ENCODE assay signal across 25 mouse cellular contexts in genomic region chr13:29593096-29593495, GRCm38 (mm10).
DNase-seq lines count a peak whose midpoint lies in the region; ATAC-seq lines count a peak whose summit lies in the region.
"Had no signal": no experiment of that assay in that cellular context is flagged by ENCODE, and none has a peak within 500 bp of the region (broad histone marks: within the 10 kb centered on the region; RNA-seq: fewer than 3 reads in every experiment).

No protein-coding gene starts in this region.

- 93% methylated on average over 3 of the region's 3 CpGs for WGBS in midbrain, embryonic 11.5 days
- WGBS in midbrain, embryonic 13.5 days = 95% methylated on average over 3 of the region's 3 CpGs
- WGBS in kidney, embryonic 16.5 days = 99% methylated on average over 3 of the region's 3 CpGs

- no peak overlapping the region for H3K4me3 ChIP-seq in midbrain, embryonic 11.5 days (ENCODE audit: low read depth, low read length)
- H3K4me3 ChIP-seq in midbrain, embryonic 13.5 days (replicated peaks) = no peak overlapping the region
- H3K4me3 ChIP-seq in kidney, embryonic 16.5 days (ENCODE audit: low read length) = no peak overlapping the region
- H3K4me3 ChIP-seq: embryonic facial prominence, embryonic 13.5 days; embryonic facial prominence, embryonic 15.5 days; erythroblast, embryonic 14.5 days; forebrain, embryonic 10.5 days; forebrain, embryonic 12.5 days had no signal

- no peak overlapping the region for H3K27ac ChIP-seq in midbrain, embryonic 11.5 days (ENCODE audit: low read depth, low read length)
- no peak overlapping the region for H3K27ac ChIP-seq in midbrain, embryonic 13.5 days
- no peak overlapping the region for H3K27ac ChIP-seq in kidney, embryonic 16.5 days (ENCODE audit: low read length)
- H3K27ac ChIP-seq: embryonic facial prominence, embryonic 13.5 days; embryonic facial prominence, embryonic 15.5 days; forebrain, embryonic 10.5 days; forebrain, embryonic 12.5 days had no signal

- H3K4me1 ChIP-seq in midbrain, embryonic 11.5 days (ENCODE audit: control insufficient read depth, insufficient read depth, low read length) = no peaks in the 10 kb centered on the region
- H3K4me1 ChIP-seq in midbrain, embryonic 13.5 days (replicated peaks) = peaks cover 4% of the 10 kb centered on the region
- H3K4me1 ChIP-seq in kidney, embryonic 16.5 days (ENCODE audit: insufficient read depth, low read length) = no peaks in the 10 kb centered on the region
- H3K4me1 ChIP-seq: embryonic facial prominence, embryonic 13.5 days; embryonic facial prominence, embryonic 15.5 days; forebrain, embryonic 10.5 days had no signal

- H3K9ac ChIP-seq in midbrain, embryonic 11.5 days (ENCODE audit: low read length) = no peak overlapping the region
- H3K9ac ChIP-seq in midbrain, embryonic 13.5 days (replicated peaks) = no peak overlapping the region
- no peak overlapping the region for H3K9ac ChIP-seq in kidney, embryonic 16.5 days (replicated peaks; ENCODE audit: low read length)
- H3K9ac ChIP-seq: embryonic facial prominence, embryonic 13.5 days; embryonic facial prominence, embryonic 15.5 days; forebrain, embryonic 12.5 days had no signal

- no peaks in the 10 kb centered on the region; the same call in none of the 2 replicates for H3K36me3 ChIP-seq in midbrain, embryonic 11.5 days (ENCODE audit: control insufficient read depth, insufficient read depth, low read length)
- H3K36me3 ChIP-seq in midbrain, embryonic 13.5 days = 0 out of 2 replicates have a peak, but pooled peaks cover 3% of the 10 kb centered on the region
- H3K36me3 ChIP-seq in kidney, embryonic 16.5 days (ENCODE audit: insufficient read depth, low read length) = peaks cover 7% of the 10 kb centered on the region

- H3K9me3 ChIP-seq in midbrain, embryonic 11.5 days (ENCODE audit: control insufficient read depth, low read length) = peaks cover 6% of the 10 kb centered on the region; the same call in 1 of the 2 replicates
- H3K9me3 ChIP-seq in midbrain, embryonic 13.5 days = peaks cover 7% of the 10 kb centered on the region
- H3K9me3 ChIP-seq in kidney, embryonic 16.5 days (ENCODE audit: low read length) = peaks cover 7% of the 10 kb centered on the region

- peak; percentile 66 for DNase-seq in midbrain, embryonic 11.5 days (ENCODE audit: low spot score, missing footprints)
- DNase-seq in R1 (ENCODE audit: low read depth, low spot score) = peak; percentile 83
- DNase-seq in embryo, embryonic 9.5 days (ENCODE audit: extremely low spot score) = no peak
- DNase-seq: adrenal gland, adult 8-10 months; adrenal gland, postnatal 14 days; adrenal gland, postnatal 36 days; B cell, adult 2 months; cerebellum, adult 11-12 months; cerebellum, adult 2 months; cerebellum, adult 9-10 months; cerebellum, postnatal 10 days; cerebellum, postnatal 25 days had no signal

- H3K27me3 ChIP-seq in midbrain, embryonic 11.5 days (ENCODE audit: control insufficient read depth, insufficient read depth, low read length) = no peaks in the 10 kb centered on the region
- no peaks in the 10 kb centered on the region for H3K27me3 ChIP-seq in midbrain, embryonic 13.5 days
- H3K27me3 ChIP-seq in kidney, embryonic 16.5 days (ENCODE audit: insufficient read depth, low read length) = no peaks in the 10 kb centered on the region
- H3K27me3 ChIP-seq: CH12.LX; embryonic facial prominence, embryonic 13.5 days; embryonic facial prominence, embryonic 15.5 days; forebrain, embryonic 12.5 days; Patski had no signal

- ATAC-seq in midbrain, embryonic 11.5 days (ENCODE audit: low FRiP score) = no peak
- no peak for ATAC-seq in midbrain, embryonic 13.5 days
- no peak for ATAC-seq in kidney, embryonic 16.5 days (ENCODE audit: low FRiP score, low TSS enrichment)
- ATAC-seq: activated CD4-positive, CD25-positive, alpha-beta regulatory T cell, adult 4 months; CD4-positive, CD25-positive, alpha-beta regulatory T cell, adult 4 months; forebrain, embryonic 14.5 days; forebrain, embryonic 16.5 days; Patski had no signal

- H3K4me2 ChIP-seq in midbrain, embryonic 11.5 days = no peak overlapping the region
- no peak overlapping the region for H3K4me2 ChIP-seq in midbrain, embryonic 13.5 days (replicated peaks)
- no peak overlapping the region for H3K4me2 ChIP-seq in kidney, embryonic 16.5 days (replicated peaks; ENCODE audit: low read depth, low read length)
- H3K4me2 ChIP-seq: embryonic facial prominence, embryonic 13.5 days; embryonic facial prominence, embryonic 15.5 days; forebrain, embryonic 12.5 days had no signal
